Mouse (Mus musculus) ES-Bruce4 (cell line): ENCODE measurements around the gene Cep41. TPM values are rescaled to one million over a fixed set of nuclear protein-coding genes. Genes with fewer than 3 reads are reported as not detected.

Experiments used
- H3K27ac ChIP-seq: 2 replicates; pipeline ENCODE4 v1.5.1; 2012; ENCODE audit warnings: low read length, inconsistent platforms; ENCODE audit not compliant: insufficient read depth
- H3K27me3 ChIP-seq: 2 replicates; pipeline ENCODE4 v1.6.1; 2012; ENCODE audit warnings: mild to moderate bottlenecking, low read length, inconsistent platforms; ENCODE audit not compliant: control insufficient read depth, poor library complexity, insufficient read depth, severe bottlenecking
- H3K36me3 ChIP-seq: 2 replicates; pipeline ENCODE4 v1.6.1; 2012; ENCODE audit warnings: inconsistent platforms, mild to moderate bottlenecking, low read length, moderate library complexity; ENCODE audit not compliant: control insufficient read depth, poor library complexity, insufficient read depth, severe bottlenecking
- H3K4me1 ChIP-seq: one replicate; pipeline ENCODE4 v1.8.1; 2011; ENCODE audit warnings: low read length; ENCODE audit not compliant: control insufficient read depth, insufficient read depth
- H3K4me3 ChIP-seq: 2 replicates; pipeline ENCODE4 v1.5.1; 2011; ENCODE audit warnings: low read depth, mild to moderate bottlenecking, low read length
- H3K9ac ChIP-seq: 2 replicates; pipeline ENCODE4 v1.6.1; 2012; ENCODE audit warnings: low read depth, mild to moderate bottlenecking, inconsistent platforms; ENCODE audit not compliant: poor library complexity, severe bottlenecking
- H3K9me3 ChIP-seq: replicated peaks from 2 replicates; pipeline ENCODE4 v1.6.1; 2012; ENCODE audit warnings: mild to moderate bottlenecking, low read length, inconsistent platforms; ENCODE audit not compliant: control insufficient read depth, poor library complexity, insufficient read depth, severe bottlenecking
- CTCF ChIP-seq: IDR thresholded peaks from one replicate; pipeline ENCODE4 v1.8.1; 2011; ENCODE audit warnings: low read depth, low read length
- EP300 ChIP-seq: IDR thresholded peaks from 2 replicates; pipeline ENCODE4 v1.6.1; 2011; ENCODE audit warnings: low read depth, low read length; ENCODE audit not compliant: insufficient read depth
- POLR2A ChIP-seq: IDR thresholded peaks from one replicate; pipeline ENCODE4 v1.8.1; 2011; ENCODE audit warnings: low read length; ENCODE audit not compliant: insufficient read depth
- polyA plus RNA-seq: library from polyadenylated mRNA; stranded (reverse); fragments of >200 nt; gene quantifications from 2 replicates; pipeline ENCODE4 v1.2.4, GENCODE M21; 2011; ENCODE audit warnings: low read depth; ENCODE audit not compliant: missing spikeins, insufficient read depth, insufficient read length

The Cep41 gene
- polyA plus RNA-seq, 1 experiment = 4.9 TPM

DNA sequence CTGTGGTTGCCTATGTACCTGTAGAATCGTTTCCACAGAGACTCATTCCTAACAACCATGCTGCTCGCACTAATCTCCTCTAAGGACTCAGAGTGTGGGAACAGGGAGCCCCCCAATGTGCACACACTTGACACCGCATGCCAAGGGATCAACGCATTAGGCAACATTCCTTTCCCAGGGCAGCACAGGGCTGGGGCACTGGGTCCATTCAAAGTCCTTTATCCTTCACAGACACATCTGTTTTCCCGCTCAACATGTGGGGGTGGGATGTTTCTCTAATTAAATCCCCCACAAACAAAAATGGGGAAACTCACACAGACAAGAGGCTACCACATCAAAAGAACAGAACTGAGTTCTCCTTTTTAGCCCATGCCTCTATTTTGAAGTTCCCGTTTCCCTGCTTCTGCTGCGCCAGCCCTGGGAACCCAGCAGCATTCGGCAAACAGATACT lies 77.0 kb downstream of the Cep41 start:
- Histone ChIP-seq H3K4me3 (no peak overlapping the region), H3K4me1 (no peaks in the 10 kb centered on the region), H3K36me3 (no peaks in the 10 kb centered on the region), H3K9ac (no peak overlapping the region), H3K9me3 (no peaks in the 10 kb centered on the region), H3K27me3 (no peaks in the 10 kb centered on the region), H3K27ac (no peak overlapping the region)
- no peak for TF ChIP-seq CTCF
- TF ChIP-seq EP300 = no peak
- TF ChIP-seq POLR2A = no peak

DNA sequence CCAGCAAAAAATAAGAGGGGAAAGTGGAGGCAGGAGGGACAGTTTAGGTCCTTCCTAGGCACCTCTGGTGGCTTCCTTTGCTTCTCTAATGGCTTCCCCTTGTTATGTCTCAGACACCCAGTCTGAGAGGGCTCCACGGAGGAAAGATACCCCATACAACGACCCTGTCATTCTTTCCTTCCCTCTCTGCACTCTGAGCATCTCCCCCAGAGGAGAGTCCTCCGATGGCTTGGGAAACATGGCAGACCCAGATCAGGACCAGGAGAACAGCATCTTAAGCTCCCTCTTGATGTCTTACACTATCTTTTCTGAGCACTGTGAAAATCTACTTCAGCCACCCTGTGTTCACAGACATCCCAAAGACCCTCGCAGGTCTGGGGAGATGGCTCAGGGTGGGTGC lies 77.8 kb downstream of the Cep41 start:
- Histone ChIP-seq H3K4me1 (no peaks in the 10 kb centered on the region), H3K27ac (no peak overlapping the region), H3K9ac (no peak overlapping the region), H3K9me3 (no peaks in the 10 kb centered on the region), H3K27me3 (no peaks in the 10 kb centered on the region), H3K4me3 (no peak overlapping the region), H3K36me3 (no peaks in the 10 kb centered on the region)
- TF ChIP-seq CTCF (no peak), POLR2A (no peak), EP300 (no peak)

DNA sequence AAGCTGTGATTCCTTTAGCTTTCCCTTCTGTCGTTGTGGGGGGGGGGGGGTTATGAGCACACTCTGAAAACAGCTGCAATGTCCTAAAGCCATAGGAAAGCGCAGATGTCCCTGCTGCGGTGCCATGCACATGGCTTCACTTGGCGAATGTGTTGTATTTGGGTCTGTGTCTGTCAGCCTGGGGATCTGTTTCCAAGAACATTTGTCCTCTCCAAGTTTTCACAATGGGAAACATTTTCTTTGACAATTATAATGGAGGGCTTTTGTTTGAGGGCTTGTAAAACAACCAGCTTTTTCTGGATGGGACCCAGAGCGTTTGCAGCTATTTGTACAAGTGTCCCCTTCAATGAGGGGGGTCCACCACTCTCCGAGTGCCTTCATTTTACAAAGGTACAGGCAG lies 79.3 kb downstream of the Cep41 start:
- no peaks in the 10 kb centered on the region for H3K9me3 ChIP-seq
- no peak overlapping the region for H3K27ac ChIP-seq
- H3K27me3 ChIP-seq = no peaks in the 10 kb centered on the region
- TF ChIP-seq CTCF (no peak), EP300 (no peak), POLR2A (no peak)
- H3K4me3 ChIP-seq = no peak overlapping the region
- H3K4me1 ChIP-seq = no peaks in the 10 kb centered on the region
- H3K9ac ChIP-seq = no peak overlapping the region
- H3K36me3 ChIP-seq = no peaks in the 10 kb centered on the region

DNA sequence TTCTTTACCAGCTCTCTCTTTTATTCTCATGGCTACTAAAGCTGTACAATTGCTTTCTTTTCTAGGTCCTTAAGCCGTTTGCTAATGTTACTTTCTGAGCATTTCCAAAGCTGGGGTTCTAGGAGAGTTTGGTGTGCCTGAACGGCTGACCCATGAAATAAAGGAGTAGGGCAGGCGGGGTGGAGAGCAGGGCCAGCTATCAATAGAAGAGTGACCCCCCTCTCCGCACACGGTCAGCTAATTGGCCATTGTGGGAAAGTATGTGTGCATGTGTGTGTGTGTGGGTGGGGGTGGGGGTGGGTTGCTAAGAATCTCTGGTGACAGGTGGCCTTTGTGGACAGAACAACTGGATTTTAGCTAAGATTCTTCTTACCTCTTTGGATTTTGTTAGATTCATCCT lies 82.3 kb downstream of the Cep41 start:
- Histone ChIP-seq H3K9ac (no peak overlapping the region), H3K9me3 (no peaks in the 10 kb centered on the region), H3K4me1 (no peaks in the 10 kb centered on the region), H3K27me3 (no peaks in the 10 kb centered on the region), H3K4me3 (no peak overlapping the region), H3K27ac (no peak overlapping the region), H3K36me3 (no peaks in the 10 kb centered on the region)
- no peak for TF ChIP-seq EP300
- no peak for TF ChIP-seq POLR2A
- TF ChIP-seq CTCF = no peak

GRCm38 (mm10) chr6:30610710-30611109 lies 82.8 kb downstream of the Cep41 start, which contains the start of gene Cpa5:
TSS of gene Cpa5 (plus strand) at chr6:30611010.
- H3K4me3 ChIP-seq = no peak within 1 kb of the TSS
- no peak within 1 kb of the TSS for H3K27ac ChIP-seq
- H3K36me3 ChIP-seq = no peaks in the 10 kb centered on the region
- TF ChIP-seq POLR2A = no peak
- TF ChIP-seq EP300 = no peak
- no peak for TF ChIP-seq CTCF
- H3K27me3 ChIP-seq = no peaks in the 10 kb centered on the region
- H3K9me3 ChIP-seq = no peaks in the 10 kb centered on the region
- H3K9ac ChIP-seq = no peak within 1 kb of the TSS
- H3K4me1 ChIP-seq = no peaks in the 10 kb centered on the region

DNA sequence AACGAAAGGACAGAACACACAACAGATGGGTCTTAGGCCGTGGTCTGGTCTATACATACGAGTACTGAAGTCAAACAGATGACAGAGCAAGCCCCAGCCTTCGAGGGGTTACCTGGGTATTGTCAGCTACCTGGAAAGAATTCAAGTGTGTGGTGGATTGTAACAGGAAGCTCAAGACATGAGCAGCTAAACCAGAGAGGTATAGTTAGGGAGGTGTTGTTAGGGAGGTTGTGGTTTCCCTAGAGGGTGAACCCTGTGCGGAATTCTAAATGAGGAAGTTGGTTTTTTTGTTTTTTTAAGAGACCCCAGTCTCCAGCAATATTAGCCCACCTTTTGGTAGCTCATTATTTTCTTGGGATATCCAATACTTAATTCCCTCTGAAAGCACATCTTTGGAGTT lies 87.9 kb downstream of the Cep41 start:
- Histone ChIP-seq H3K9me3 (no peaks in the 10 kb centered on the region), H3K4me1 (no peaks in the 10 kb centered on the region), H3K4me3 (no peak overlapping the region), H3K9ac (no peak overlapping the region), H3K27ac (no peak overlapping the region), H3K36me3 (no peaks in the 10 kb centered on the region), H3K27me3 (no peaks in the 10 kb centered on the region)
- TF ChIP-seq POLR2A = no peak
- TF ChIP-seq CTCF = no peak
- no peak for TF ChIP-seq EP300
